Mouse (Mus musculus): Measurements from ENCODE around the gene Plxnc1. TPM values are rescaled to one million over a fixed set of nuclear protein-coding genes. Genes with fewer than 3 reads are reported as not detected.

The Plxnc1 gene
- total RNA-seq, 2 experiments from 2014 or later = 45.4 to 46.8 TPM

- DNase-seq (ENCODE audit: extremely low spot score in 1 of 2, low spot score in 2 of 2) = peak; percentile 68 to 87
- intact Hi-C loops (cut with DNase I) = loop anchor here (5.0 kb wide), 1 partner anchor 36 kb away; the partner anchor contains the start of gene Plxnc1
These were observed 38.8 kb downstream of the Plxnc1 start for GRCm38 (mm10) chr10:94905689-94906473.

- DNase-seq (ENCODE audit: extremely low spot score in 1 of 2, low spot score in 2 of 2) = peak; percentile 37 to 43
- intact Hi-C loops (cut with DNase I) = loop anchor here (5.0 kb wide), 1 partner anchor 37 kb away; the partner anchor contains the start of gene Plxnc1
These were observed 39.4 kb downstream of the Plxnc1 start for GRCm38 (mm10) chr10:94905219-94905618.

- intact Hi-C loops (cut with DNase I) = no loop called here
- no peak for DNase-seq (ENCODE audit: extremely low spot score in 1 of 2, low spot score in 2 of 2)
These were observed 47.7 kb downstream of the Plxnc1 start for GRCm38 (mm10) chr10:94896950-94897349.

- DNase-seq (ENCODE audit: extremely low spot score in 1 of 2, low spot score in 2 of 2) = no peak
- intact Hi-C loops (cut with DNase I) = no loop called here
These were observed 48.3 kb downstream of the Plxnc1 start for GRCm38 (mm10) chr10:94896311-94896710.

GRCm38 (mm10) chr10:94895876-94896275 is 48.8 kb downstream of the Plxnc1 start:
- no peak for DNase-seq (ENCODE audit: extremely low spot score in 1 of 2, low spot score in 2 of 2)
- intact Hi-C loops (cut with DNase I) = no loop called here

- DNase-seq (ENCODE audit: extremely low spot score in 1 of 2, low spot score in 2 of 2) = no peak
- intact Hi-C loops (cut with DNase I) = no loop called here
These were observed 54.9 kb downstream of the Plxnc1 start for GRCm38 (mm10) chr10:94889735-94890134.

GRCm38 (mm10) chr10:94883216-94883615 is 61.4 kb downstream of the Plxnc1 start:
- intact Hi-C loops (cut with DNase I) = no loop called here
- DNase-seq (ENCODE audit: extremely low spot score in 1 of 2, low spot score in 2 of 2) = no peak

GRCm38 (mm10) chr10:94871506-94871905 is 73.1 kb downstream of the Plxnc1 start:
- intact Hi-C loops (cut with DNase I) = loop anchor here (5.0 kb wide), 1 partner anchor 71 kb away; the partner anchor contains the start of gene Plxnc1

GRCm38 (mm10) chr10:94871102-94871501 is 73.5 kb downstream of the Plxnc1 start:
- intact Hi-C loops (cut with DNase I) = loop anchor here (5.0 kb wide), 1 partner anchor 71 kb away; the partner anchor contains the start of gene Plxnc1
- no peak for DNase-seq (ENCODE audit: extremely low spot score in 1 of 2, low spot score in 2 of 2)

More at GRCm38 (mm10) chr10:94871506-94871905, 73.1 kb downstream of the Plxnc1 start:
- DNase-seq (ENCODE audit: extremely low spot score in 1 of 2, low spot score in 2 of 2) = no peak

- no peak for DNase-seq (ENCODE audit: extremely low spot score in 1 of 2, low spot score in 2 of 2)
- intact Hi-C loops (cut with DNase I) = no loop called here
These were observed 77.4 kb downstream of the Plxnc1 start for GRCm38 (mm10) chr10:94866995-94867856.

GRCm38 (mm10) chr10:94865206-94865605 is 79.4 kb downstream of the Plxnc1 start:
- DNase-seq (ENCODE audit: extremely low spot score in 1 of 2, low spot score in 2 of 2) = no peak
- intact Hi-C loops (cut with DNase I) = no loop called here

- DNase-seq (ENCODE audit: extremely low spot score in 1 of 2, low spot score in 2 of 2) = no peak
- intact Hi-C loops (cut with DNase I) = no loop called here
These were observed 80.3 kb downstream of the Plxnc1 start for GRCm38 (mm10) chr10:94864199-94864928.

- no peak for DNase-seq (ENCODE audit: extremely low spot score in 1 of 2, low spot score in 2 of 2)
- intact Hi-C loops (cut with DNase I) = no loop called here
These were observed 81.4 kb downstream of the Plxnc1 start for GRCm38 (mm10) chr10:94863251-94863650.

GRCm38 (mm10) chr10:94860870-94861269 is 83.8 kb downstream of the Plxnc1 start:
- intact Hi-C loops (cut with DNase I) = no loop called here
- no peak for DNase-seq (ENCODE audit: extremely low spot score in 1 of 2, low spot score in 2 of 2)

GRCm38 (mm10) chr10:94858277-94859033 is 86.2 kb downstream of the Plxnc1 start:
- DNase-seq (ENCODE audit: extremely low spot score in 1 of 2, low spot score in 2 of 2) = no peak
- intact Hi-C loops (cut with DNase I) = no loop called here

GRCm38 (mm10) chr10:94850565-94850964 is 94.1 kb downstream of the Plxnc1 start:
- intact Hi-C loops (cut with DNase I) = no loop called here

GRCm38 (mm10) chr10:94849930-94850329 is 94.7 kb downstream of the Plxnc1 start:
- DNase-seq (ENCODE audit: extremely low spot score in 1 of 2, low spot score in 2 of 2) = no peak
- intact Hi-C loops (cut with DNase I) = no loop called here

More at GRCm38 (mm10) chr10:94850565-94850964, 94.1 kb downstream of the Plxnc1 start:
- no peak for DNase-seq (ENCODE audit: extremely low spot score in 1 of 2, low spot score in 2 of 2)

GRCm38 (mm10) chr10:94849360-94849759 is 95.3 kb downstream of the Plxnc1 start:
- DNase-seq (ENCODE audit: extremely low spot score in 1 of 2, low spot score in 2 of 2) = no peak
- intact Hi-C loops (cut with DNase I) = no loop called here

Data from left cerebral cortex, postnatal 10 days (tissue).